Mouse (Mus musculus): ENCODE measurements at regions not wholly inside any gene's neighbourhood (a gene's known extent, or its start where the extent isn't known, plus 50 kb on each side); places are given as distances from the start of the nearest gene placed in this dataset.

DNA sequence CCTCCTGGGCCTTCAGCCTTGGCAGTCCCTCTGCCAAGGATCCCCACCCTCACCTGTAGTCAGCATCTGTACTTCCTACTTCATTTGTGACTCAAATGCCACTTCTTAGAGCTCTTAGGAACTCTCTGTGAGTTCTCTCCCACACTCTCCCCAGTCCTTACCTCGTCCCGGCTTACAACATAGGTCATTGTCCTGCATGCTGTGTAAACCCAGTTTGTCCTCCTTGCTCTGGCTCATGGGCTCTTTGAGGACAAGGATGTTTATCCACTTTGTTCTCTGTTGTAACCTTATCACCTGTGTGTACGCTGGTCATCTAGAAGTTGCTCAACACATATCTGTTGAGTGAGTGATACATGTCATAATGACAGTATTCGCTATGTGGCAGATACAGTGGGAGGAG, 94.9 kb upstream of the Vps8 start:
- Histone ChIP-seq H3K4me3 (ENCODE audit: low read depth, low read length) (no peak overlapping the region), H3K9me3 (replicated peaks; ENCODE audit: control insufficient read depth, low read length) (no peaks in the 10 kb centered on the region), H3K27ac (ENCODE audit: low read depth, low read length) (no peak overlapping the region), H3K4me2 (no peak overlapping the region), H3K4me1 (ENCODE audit: control insufficient read depth, insufficient read depth, low read length) (peaks cover 4% of the 10 kb centered on the region; the same call in 1 of the 2 replicates), H3K36me3 (ENCODE audit: control insufficient read depth, insufficient read depth, low read length) (no peaks in the 10 kb centered on the region), H3K27me3 (ENCODE audit: control insufficient read depth, insufficient read depth, low read length) (no peaks in the 10 kb centered on the region), H3K9ac (ENCODE audit: low read depth, low read length) (no peak overlapping the region)
- 83% methylated on average over 4 of the region's 4 CpGs for WGBS (ENCODE audit: insufficient replicate concordance)
- ATAC-seq (replicated peaks; ENCODE audit: insufficient number of reproducible peaks, low FRiP score, low TSS enrichment), result no peak

- ATAC-seq (replicated peaks; ENCODE audit: insufficient number of reproducible peaks, low FRiP score, low TSS enrichment), result no peak
- WGBS (ENCODE audit: insufficient replicate concordance), result 82% methylated on average over 6 of the region's 6 CpGs
- no peak overlapping the region for H3K27ac ChIP-seq (ENCODE audit: low read depth, low read length)
These were observed 93.7 kb upstream of the Vps8 start for GRCm38 (mm10) chr16:21329199-21329598.

DNA sequence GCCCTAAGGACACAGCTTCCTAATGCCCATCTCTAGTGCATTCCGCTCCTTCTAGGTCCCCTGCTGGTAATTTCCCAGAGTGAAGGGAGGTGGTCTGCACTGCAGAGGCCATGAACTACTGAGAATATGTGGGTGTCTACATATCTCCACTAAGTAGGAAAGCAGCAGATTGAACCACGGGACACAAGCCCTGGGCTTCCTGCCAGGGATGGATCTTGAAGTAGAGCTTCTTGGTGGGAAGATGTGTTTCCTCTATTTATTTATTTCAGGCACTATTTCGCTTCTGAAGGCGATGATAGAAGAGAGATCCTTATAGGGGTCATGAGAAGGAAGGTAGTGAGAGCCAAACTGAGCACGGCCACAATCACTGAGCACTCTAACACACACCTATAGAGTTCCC, 91.7 kb upstream of the Vps8 start:
- Histone ChIP-seq H3K4me1 (ENCODE audit: control insufficient read depth, insufficient read depth, low read length) (no peaks in the 10 kb centered on the region; the same call in 1 of the 2 replicates), H3K4me3 (ENCODE audit: low read depth, low read length) (peak overlapping the region; percentile 18; the same call in 1 of the 2 replicates), H3K9ac (ENCODE audit: low read depth, low read length) (no peak overlapping the region), H3K9me3 (replicated peaks; ENCODE audit: control insufficient read depth, low read length) (no peaks in the 10 kb centered on the region), H3K4me2 (peak overlapping the region; percentile 74), H3K27ac (ENCODE audit: low read depth, low read length) (no peak overlapping the region), H3K27me3 (ENCODE audit: control insufficient read depth, insufficient read depth, low read length) (no peaks in the 10 kb centered on the region), H3K36me3 (ENCODE audit: control insufficient read depth, insufficient read depth, low read length) (no peaks in the 10 kb centered on the region)
- WGBS (ENCODE audit: insufficient replicate concordance), result 82% methylated on average over 5 of the region's 5 CpGs
- ATAC-seq (replicated peaks; ENCODE audit: insufficient number of reproducible peaks, low FRiP score, low TSS enrichment), result no peak

More at GRCm38 (mm10) chr16:21329199-21329598, 93.7 kb upstream of the Vps8 start:
- no peaks in the 10 kb centered on the region; the same call in 1 of the 2 replicates for H3K4me1 ChIP-seq (ENCODE audit: control insufficient read depth, insufficient read depth, low read length)
- H3K4me3 ChIP-seq (ENCODE audit: low read depth, low read length), result no peak overlapping the region
- no peak overlapping the region for H3K9ac ChIP-seq (ENCODE audit: low read depth, low read length)
- no peaks in the 10 kb centered on the region for H3K36me3 ChIP-seq (ENCODE audit: control insufficient read depth, insufficient read depth, low read length)
- H3K4me2 ChIP-seq, result no peak overlapping the region
- H3K9me3 ChIP-seq (replicated peaks; ENCODE audit: control insufficient read depth, low read length), result no peaks in the 10 kb centered on the region
- H3K27me3 ChIP-seq (ENCODE audit: control insufficient read depth, insufficient read depth, low read length), result no peaks in the 10 kb centered on the region

DNA sequence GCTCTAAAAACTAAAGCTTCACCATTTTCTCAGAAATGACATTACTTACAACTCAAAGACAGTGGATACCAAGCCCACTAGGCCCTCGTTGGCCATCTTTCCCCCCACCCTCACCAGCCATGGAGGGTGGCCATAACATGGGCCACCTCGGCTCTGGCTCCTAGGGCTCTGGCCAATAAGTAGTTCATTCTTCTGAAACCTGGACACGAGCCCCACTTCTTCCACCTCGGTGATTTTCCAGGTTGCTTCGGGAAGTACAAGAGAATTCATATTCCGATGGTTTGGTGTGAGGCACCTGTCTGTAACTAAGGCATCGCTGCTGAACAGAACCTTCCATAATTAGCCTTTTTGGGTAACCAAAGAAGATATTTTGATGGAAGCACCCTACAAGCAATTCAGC, 90.5 kb upstream of the Vps8 start:
- no peaks in the 10 kb centered on the region for H3K36me3 ChIP-seq (ENCODE audit: control insufficient read depth, insufficient read depth, low read length)
- whole genome bisulfite sequencing (ENCODE audit: insufficient replicate concordance), result 63% methylated on average over 7 of the region's 7 CpGs
- H3K9ac ChIP-seq (ENCODE audit: low read depth, low read length), result peak overlapping the region; percentile 83
- H3K27ac ChIP-seq (ENCODE audit: low read depth, low read length), result peak overlapping the region; percentile 79; the same call in 1 of the 2 replicates
- no peaks in the 10 kb centered on the region; the same call in 1 of the 2 replicates for H3K4me1 ChIP-seq (ENCODE audit: control insufficient read depth, insufficient read depth, low read length)
- no peak for ATAC-seq (replicated peaks; ENCODE audit: insufficient number of reproducible peaks, low FRiP score, low TSS enrichment)
- H3K27me3 ChIP-seq (ENCODE audit: control insufficient read depth, insufficient read depth, low read length), result no peaks in the 10 kb centered on the region
- H3K9me3 ChIP-seq (replicated peaks; ENCODE audit: control insufficient read depth, low read length), result no peaks in the 10 kb centered on the region
- peak overlapping the region; percentile 64 for H3K4me3 ChIP-seq (ENCODE audit: low read depth, low read length)
- peak overlapping the region; percentile 74 for H3K4me2 ChIP-seq

DNA sequence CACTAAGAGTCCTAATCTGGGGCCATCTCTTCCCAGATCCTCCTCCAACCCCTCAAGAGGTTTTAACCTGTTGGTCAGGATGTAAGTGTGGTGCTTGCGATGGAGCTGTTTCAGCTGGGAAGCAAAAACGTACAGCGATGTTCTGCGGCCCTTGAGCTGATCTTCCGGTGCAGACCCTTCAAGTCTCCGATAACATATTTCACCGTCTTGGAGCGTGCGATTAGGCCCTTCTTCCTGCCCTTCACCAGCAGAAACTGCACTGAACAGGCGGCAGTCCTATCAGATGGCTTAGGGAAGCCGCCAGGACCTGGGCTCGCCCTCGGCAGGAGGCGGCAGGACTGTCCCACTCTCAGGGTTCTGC, 90.1 kb upstream of the Vps8 start:
- under 1% methylated on average over 14 of the region's 14 CpGs for WGBS (ENCODE audit: insufficient replicate concordance)
- ATAC-seq (replicated peaks; ENCODE audit: insufficient number of reproducible peaks, low FRiP score, low TSS enrichment), result peak; percentile 29; the same call in 1 of the 2 replicates
- H3K27ac ChIP-seq (ENCODE audit: low read depth, low read length), result peak overlapping the region; percentile 79

GRCm38 (mm10) chr16:21333223-21333951, 89.5 kb upstream of the Vps8 start:
- H3K4me1 ChIP-seq (ENCODE audit: control insufficient read depth, insufficient read depth, low read length), result peaks cover under 1% of the 10 kb centered on the region; the same call in 1 of the 2 replicates
- H3K27ac ChIP-seq (ENCODE audit: low read depth, low read length), result peak overlapping the region; percentile 79
- H3K4me3 ChIP-seq (ENCODE audit: low read depth, low read length), result peak overlapping the region; percentile 64
- H3K9me3 ChIP-seq (replicated peaks; ENCODE audit: control insufficient read depth, low read length), result no peaks in the 10 kb centered on the region
- H3K36me3 ChIP-seq (ENCODE audit: control insufficient read depth, insufficient read depth, low read length), result no peaks in the 10 kb centered on the region
- ATAC-seq (replicated peaks; ENCODE audit: insufficient number of reproducible peaks, low FRiP score, low TSS enrichment), result peak; percentile 82
- peak overlapping the region; percentile 74 for H3K4me2 ChIP-seq
- no peaks in the 10 kb centered on the region for H3K27me3 ChIP-seq (ENCODE audit: control insufficient read depth, insufficient read depth, low read length)
- WGBS (ENCODE audit: insufficient replicate concordance), result 1% methylated on average over 44 of the region's 44 CpGs
- peak overlapping the region; percentile 83 for H3K9ac ChIP-seq (ENCODE audit: low read depth, low read length)

More for the DNA sequence above, 90.1 kb upstream of the Vps8 start:
- H3K9ac ChIP-seq (ENCODE audit: low read depth, low read length), result peak overlapping the region; percentile 83
- peak overlapping the region; percentile 74 for H3K4me2 ChIP-seq
- no peaks in the 10 kb centered on the region for H3K9me3 ChIP-seq (replicated peaks; ENCODE audit: control insufficient read depth, low read length)
- H3K4me3 ChIP-seq (ENCODE audit: low read depth, low read length), result peak overlapping the region; percentile 64
- no peaks in the 10 kb centered on the region for H3K27me3 ChIP-seq (ENCODE audit: control insufficient read depth, insufficient read depth, low read length)
- H3K4me1 ChIP-seq (ENCODE audit: control insufficient read depth, insufficient read depth, low read length), result no peaks in the 10 kb centered on the region; the same call in 1 of the 2 replicates
- no peaks in the 10 kb centered on the region for H3K36me3 ChIP-seq (ENCODE audit: control insufficient read depth, insufficient read depth, low read length)

- Histone ChIP-seq H3K27me3 (ENCODE audit: control insufficient read depth, insufficient read depth, low read length) (no peaks in the 10 kb centered on the region), H3K4me1 (ENCODE audit: control insufficient read depth, insufficient read depth, low read length) (peaks cover 15% of the 10 kb centered on the region), H3K36me3 (ENCODE audit: control insufficient read depth, insufficient read depth, low read length) (no peaks in the 10 kb centered on the region), H3K27ac (ENCODE audit: low read depth, low read length) (peak overlapping the region; percentile 71), H3K4me3 (ENCODE audit: low read depth, low read length) (no peak overlapping the region), H3K9me3 (replicated peaks; ENCODE audit: control insufficient read depth, low read length) (no peaks in the 10 kb centered on the region), H3K9ac (ENCODE audit: low read depth, low read length) (0 out of 2 replicates have a peak overlapping the region, but pooled peaks have one; percentile 47), H3K4me2 (no peak overlapping the region)
- ATAC-seq (replicated peaks; ENCODE audit: insufficient number of reproducible peaks, low FRiP score, low TSS enrichment), result no peak
- 61% methylated on average over 6 of the region's 6 CpGs for WGBS (ENCODE audit: insufficient replicate concordance)
These were observed 83.9 kb upstream of the Vps8 start for GRCm38 (mm10) chr16:21339061-21339459.

- peak; percentile 55; the same call in 1 of the 2 replicates for ATAC-seq (replicated peaks; ENCODE audit: insufficient number of reproducible peaks, low FRiP score, low TSS enrichment)
- Histone ChIP-seq H3K27me3 (ENCODE audit: control insufficient read depth, insufficient read depth, low read length) (no peaks in the 10 kb centered on the region), H3K4me3 (ENCODE audit: low read depth, low read length) (no peak overlapping the region), H3K4me1 (ENCODE audit: control insufficient read depth, insufficient read depth, low read length) (peaks cover 15% of the 10 kb centered on the region), H3K4me2 (no peak overlapping the region), H3K27ac (ENCODE audit: low read depth, low read length) (peak overlapping the region; percentile 71), H3K9me3 (replicated peaks; ENCODE audit: control insufficient read depth, low read length) (no peaks in the 10 kb centered on the region), H3K9ac (ENCODE audit: low read depth, low read length) (peak overlapping the region; percentile 47), H3K36me3 (ENCODE audit: control insufficient read depth, insufficient read depth, low read length) (no peaks in the 10 kb centered on the region)
- 38% methylated on average over 11 of the region's 11 CpGs for WGBS (ENCODE audit: insufficient replicate concordance)
These were observed 83.3 kb upstream of the Vps8 start for GRCm38 (mm10) chr16:21339460-21340081.

Measured in heart, embryonic 11.5 days (tissue).